Mouse (Mus musculus): ENCODE data around the gene Ticam1. TPM values are rescaled to one million over a fixed set of nuclear protein-coding genes. Genes with fewer than 3 reads are reported as not detected.

The Ticam1 gene
- total RNA-seq, 1 experiment from 2014 or later: 2.6 TPM

- ATAC-seq (replicated peaks; ENCODE audit: insufficient number of reproducible peaks, low FRiP score, low TSS enrichment, poor library complexity, severe bottlenecking): no peak
Measured at GRCm38 (mm10) chr17:56291826-56292475, 15.4 kb upstream of the Ticam1 start.

GRCm38 (mm10) chr17:56291171-56291511 lies 14.6 kb upstream of the Ticam1 start:
- peak; percentile 79 for ATAC-seq (replicated peaks; ENCODE audit: insufficient number of reproducible peaks, low FRiP score, low TSS enrichment, poor library complexity, severe bottlenecking)

GRCm38 (mm10) chr17:56290388-56291170 lies 14.0 kb upstream of the Ticam1 start:
- ATAC-seq (replicated peaks; ENCODE audit: insufficient number of reproducible peaks, low FRiP score, low TSS enrichment, poor library complexity, severe bottlenecking): peak; percentile 72

GRCm38 (mm10) chr17:56289371-56290331 lies 13.1 kb upstream of the Ticam1 start:
- no peak for ATAC-seq (replicated peaks; ENCODE audit: insufficient number of reproducible peaks, low FRiP score, low TSS enrichment, poor library complexity, severe bottlenecking)

GRCm38 (mm10) chr17:56288866-56289265 lies 12.3 kb upstream of the Ticam1 start:
- ATAC-seq (replicated peaks; ENCODE audit: insufficient number of reproducible peaks, low FRiP score, low TSS enrichment, poor library complexity, severe bottlenecking): no peak

GRCm38 (mm10) chr17:56287830-56288229 lies 11.2 kb upstream of the Ticam1 start:
- no peak for ATAC-seq (replicated peaks; ENCODE audit: insufficient number of reproducible peaks, low FRiP score, low TSS enrichment, poor library complexity, severe bottlenecking)

- no peak for ATAC-seq (replicated peaks; ENCODE audit: insufficient number of reproducible peaks, low FRiP score, low TSS enrichment, poor library complexity, severe bottlenecking)
Measured at GRCm38 (mm10) chr17:56285995-56286394, 9.4 kb upstream of the Ticam1 start.

- ATAC-seq (replicated peaks; ENCODE audit: insufficient number of reproducible peaks, low FRiP score, low TSS enrichment, poor library complexity, severe bottlenecking): no peak; the same call in 1 of the 2 replicates
Measured at GRCm38 (mm10) chr17:56283316-56283715, 6.7 kb upstream of the Ticam1 start.

GRCm38 (mm10) chr17:56282802-56283201 lies 6.2 kb upstream of the Ticam1 start:
- no peak for ATAC-seq (replicated peaks; ENCODE audit: insufficient number of reproducible peaks, low FRiP score, low TSS enrichment, poor library complexity, severe bottlenecking)

- ATAC-seq (replicated peaks; ENCODE audit: insufficient number of reproducible peaks, low FRiP score, low TSS enrichment, poor library complexity, severe bottlenecking): no peak
Measured at GRCm38 (mm10) chr17:56281193-56281592, 4.6 kb upstream of the Ticam1 start.

- ATAC-seq (replicated peaks; ENCODE audit: insufficient number of reproducible peaks, low FRiP score, low TSS enrichment, poor library complexity, severe bottlenecking): no peak
Measured at GRCm38 (mm10) chr17:56279481-56280155, 3.0 kb upstream of the Ticam1 start.

GRCm38 (mm10) chr17:56278340-56278739 lies 1.8 kb upstream of the Ticam1 start:
- no peak for ATAC-seq (replicated peaks; ENCODE audit: insufficient number of reproducible peaks, low FRiP score, low TSS enrichment, poor library complexity, severe bottlenecking)

- ATAC-seq (replicated peaks; ENCODE audit: insufficient number of reproducible peaks, low FRiP score, low TSS enrichment, poor library complexity, severe bottlenecking): no peak
Measured at GRCm38 (mm10) chr17:56277567-56277893, 944 bp upstream of the Ticam1 start.

- ATAC-seq (replicated peaks; ENCODE audit: insufficient number of reproducible peaks, low FRiP score, low TSS enrichment, poor library complexity, severe bottlenecking): no peak
Measured at GRCm38 (mm10) chr17:56275842-56276480, 625 bp downstream of the Ticam1 start.

GRCm38 (mm10) chr17:56273986-56274385 lies 2.6 kb downstream of the Ticam1 start:
- no peak for ATAC-seq (replicated peaks; ENCODE audit: insufficient number of reproducible peaks, low FRiP score, low TSS enrichment, poor library complexity, severe bottlenecking)

GRCm38 (mm10) chr17:56273482-56273881 lies 3.1 kb downstream of the Ticam1 start:
- ATAC-seq (replicated peaks; ENCODE audit: insufficient number of reproducible peaks, low FRiP score, low TSS enrichment, poor library complexity, severe bottlenecking): no peak

- ATAC-seq (replicated peaks; ENCODE audit: insufficient number of reproducible peaks, low FRiP score, low TSS enrichment, poor library complexity, severe bottlenecking): no peak
Measured at GRCm38 (mm10) chr17:56272644-56273043, 3.9 kb downstream of the Ticam1 start.

- no peak for ATAC-seq (replicated peaks; ENCODE audit: insufficient number of reproducible peaks, low FRiP score, low TSS enrichment, poor library complexity, severe bottlenecking)
Measured at GRCm38 (mm10) chr17:56271609-56272253, 4.9 kb downstream of the Ticam1 start.

All from monocyte, adult 5-6 weeks (primary cell).